Mouse (Mus musculus) embryonic fibroblast, embryonic 13.5 days (primary cell): ENCODE measurements at regions not wholly inside any gene's neighbourhood (a gene's known extent, or its start where the extent isn't known, plus 50 kb on each side); places are given as distances from the start of the nearest gene placed in this dataset.
"Not testable (repeated sequence)": the region's sequence is repeated elsewhere in the genome, so short reads cannot be mapped to it uniquely, and the experiment has no call there.

Experiments used
- CTCF ChIP-seq: IDR thresholded peaks from 2 replicates; pipeline ENCODE4 v1.5.1; 2011; ENCODE audit warnings: mild to moderate bottlenecking, control low read depth, low read length, moderate library complexity, borderline replicate concordance; ENCODE audit not compliant: insufficient read depth
- POLR2A ChIP-seq: IDR thresholded peaks from 2 replicates; pipeline ENCODE4 v1.6.1; 2011; ENCODE audit warnings: low read depth, mild to moderate bottlenecking, control low read depth, low read length, moderate library complexity

- TF ChIP-seq CTCF, POLR2A: not testable (repeated sequence)
Observed at GRCm38 (mm10) chr2:39325122-39325521, 98.9 kb upstream of the Ppp6c start.
